In genomic region chr15:102248131-102248811, GRCm38 (mm10) we compare ENCODE assay signal across 7 mouse cellular contexts. TPM values are rescaled to one million over a fixed set of nuclear protein-coding genes. Genes with fewer than 3 reads are reported as not detected.
DNase-seq lines count a peak whose midpoint lies in the region; ATAC-seq lines count a peak whose summit lies in the region.

No protein-coding gene starts in this region.

- H3K27ac ChIP-seq in embryonic facial prominence, embryonic 12.5 days = peak overlapping the region; percentile 99
- H3K27ac ChIP-seq in limb, embryonic 10.5 days = peak overlapping the region; percentile 95
- peak overlapping the region; percentile 100 for H3K27ac ChIP-seq in stomach, embryonic 15.5 days

- DNase-seq in limb, embryonic 10.5 days (ENCODE audit: low spot score) = peak; percentile 80
- no peak for DNase-seq in B cell, adult 2 months
- DNase-seq in frontal cortex, postnatal 14 days (ENCODE audit: low spot score in 2 of 2) = no peak

- ATAC-seq in megakaryocyte, adult 5-6 weeks (ENCODE audit: poor library complexity, severe bottlenecking) = no peak
- peak; percentile 28; the same call in 1 of the 2 replicates for ATAC-seq in embryonic facial prominence, embryonic 12.5 days (ENCODE audit: insufficient number of reproducible peaks, insufficient read depth, low FRiP score, low TSS enrichment)
- no peak for ATAC-seq in stomach, embryonic 15.5 days (ENCODE audit: insufficient read depth, low FRiP score, low read depth)

- WGBS in embryonic facial prominence, embryonic 12.5 days = 2% methylated on average over 8 of the region's 8 CpGs
- WGBS in limb, embryonic 10.5 days = 1% methylated on average over 8 of the region's 8 CpGs
- 9% methylated on average over 8 of the region's 8 CpGs for WGBS in stomach, embryonic 15.5 days

- no peaks in the 10 kb centered on the region for H3K36me3 ChIP-seq in megakaryocyte, embryonic 14.5 days (replicated peaks; ENCODE audit: low read length)
- peaks cover 24% of the 10 kb centered on the region for H3K36me3 ChIP-seq in embryonic facial prominence, embryonic 12.5 days
- H3K36me3 ChIP-seq in limb, embryonic 10.5 days = peaks cover 41% of the 10 kb centered on the region
- H3K36me3 ChIP-seq in stomach, embryonic 15.5 days = no peaks in the 10 kb centered on the region

- peaks cover 60% of the 10 kb centered on the region for H3K4me1 ChIP-seq in megakaryocyte, embryonic 14.5 days
- H3K4me1 ChIP-seq in embryonic facial prominence, embryonic 12.5 days = peaks cover 66% of the 10 kb centered on the region
- H3K4me1 ChIP-seq in limb, embryonic 10.5 days = peaks cover 93% of the 10 kb centered on the region
- H3K4me1 ChIP-seq in stomach, embryonic 15.5 days = peaks cover 48% of the 10 kb centered on the region

- peak overlapping the region; percentile 93 for H3K4me2 ChIP-seq in embryonic facial prominence, embryonic 12.5 days (replicated peaks)
- H3K4me2 ChIP-seq in stomach, embryonic 15.5 days = peak overlapping the region; percentile 92

- no peaks in the 10 kb centered on the region for H3K9me3 ChIP-seq in megakaryocyte, embryonic 14.5 days
- H3K9me3 ChIP-seq in embryonic facial prominence, embryonic 12.5 days = no peaks in the 10 kb centered on the region
- H3K9me3 ChIP-seq in limb, embryonic 10.5 days (replicated peaks) = no peaks in the 10 kb centered on the region
- no peaks in the 10 kb centered on the region for H3K9me3 ChIP-seq in stomach, embryonic 15.5 days

- peaks cover 46% of the 10 kb centered on the region for H3K27me3 ChIP-seq in megakaryocyte, embryonic 14.5 days (replicated peaks)
- no peaks in the 10 kb centered on the region for H3K27me3 ChIP-seq in embryonic facial prominence, embryonic 12.5 days
- H3K27me3 ChIP-seq in limb, embryonic 10.5 days (ENCODE audit: low read depth, poor library complexity, severe bottlenecking) = no peaks in the 10 kb centered on the region
- H3K27me3 ChIP-seq in stomach, embryonic 15.5 days (replicated peaks) = no peaks in the 10 kb centered on the region

- peak overlapping the region; percentile 95 for H3K4me3 ChIP-seq in megakaryocyte, embryonic 14.5 days (replicated peaks)
- peak overlapping the region; percentile 60 for H3K4me3 ChIP-seq in embryonic facial prominence, embryonic 12.5 days
- peak overlapping the region; percentile 86 for H3K4me3 ChIP-seq in limb, embryonic 10.5 days
- H3K4me3 ChIP-seq in stomach, embryonic 15.5 days (replicated peaks) = peak overlapping the region; percentile 64

- H3K9ac ChIP-seq in embryonic facial prominence, embryonic 12.5 days = peak overlapping the region; percentile 64
- peak overlapping the region; percentile 39; the same call in 1 of the 2 replicates for H3K9ac ChIP-seq in stomach, embryonic 15.5 days

RNA-seq across cellular contexts. Expression of gene Rarg, which starts 9.0 kb away (rescaled TPM):
- 68.7 and 69.9 TPM in 2 replicates for polyA plus RNA-seq in megakaryocyte, embryonic 14.5 days (2012; ENCODE audit: insufficient read depth, low replicate concordance)
- 34.6 and 39.9 TPM in 2 replicates for total RNA-seq in megakaryocyte, adult 5-6 weeks (2015)
- 30.8 and 31.9 TPM in 2 replicates for total RNA-seq in megakaryocyte, adult 5-6 weeks (2017)
- 121 and 123 TPM in 2 replicates for polyA plus RNA-seq in embryonic facial prominence, embryonic 12.5 days (2016; fragmentation: Nextera tagmentation; extraction: Ambion mirVana)
- 111 and 148 TPM in 2 replicates for polyA plus RNA-seq in limb, embryonic 10.5 days (2016; fragmentation: Nextera tagmentation; extraction: Ambion mirVana)
- 29.8 and 33.8 TPM in 2 replicates for polyA plus RNA-seq in stomach, embryonic 15.5 days (2015; fragmentation: Nextera tagmentation; extraction: Ambion mirVana)

RNA-seq across cellular contexts. Expression of gene Itgb7, which starts 16.5 kb away (rescaled TPM):
- 1.9 and 19.9 TPM in 2 replicates for polyA plus RNA-seq in megakaryocyte, embryonic 14.5 days (2012; ENCODE audit: insufficient read depth, low replicate concordance)
- total RNA-seq in megakaryocyte, adult 5-6 weeks (2015) = 638 and 660 TPM in 2 replicates
- total RNA-seq in megakaryocyte, adult 5-6 weeks (2017) = 1,192 and 1,305 TPM in 2 replicates
- 1.9 and 2.6 TPM in 2 replicates for polyA plus RNA-seq in embryonic facial prominence, embryonic 12.5 days (2016; fragmentation: Nextera tagmentation; extraction: Ambion mirVana)
- 1.2 and 1.5 TPM in 2 replicates for polyA plus RNA-seq in limb, embryonic 10.5 days (2016; fragmentation: Nextera tagmentation; extraction: Ambion mirVana)
- 9.6 and 12.7 TPM in 2 replicates for polyA plus RNA-seq in stomach, embryonic 15.5 days (2015; fragmentation: Nextera tagmentation; extraction: Ambion mirVana)

RNA-seq across cellular contexts. Expression of gene Gm9918, which starts 22.1 kb away (rescaled TPM):
- polyA plus RNA-seq in megakaryocyte, embryonic 14.5 days (2012; ENCODE audit: insufficient read depth, low replicate concordance) = not detected in 2 replicates
- total RNA-seq in megakaryocyte, adult 5-6 weeks (2015) = not detected in 2 replicates
- not detected in 2 replicates for total RNA-seq in megakaryocyte, adult 5-6 weeks (2017)
- polyA plus RNA-seq in embryonic facial prominence, embryonic 12.5 days (2016; fragmentation: Nextera tagmentation; extraction: Ambion mirVana) = 0.99 and 1.1 TPM in 2 replicates
- polyA plus RNA-seq in limb, embryonic 10.5 days (2016; fragmentation: Nextera tagmentation; extraction: Ambion mirVana) = 1.1 and 1.4 TPM in 2 replicates
- 0.27 and 0.30 TPM in 2 replicates for polyA plus RNA-seq in stomach, embryonic 15.5 days (2015; fragmentation: Nextera tagmentation; extraction: Ambion mirVana)

RNA-seq across cellular contexts. Expression of gene Mfsd5, which starts 31.0 kb away (rescaled TPM):
- 72.6 and 109 TPM in 2 replicates for polyA plus RNA-seq in megakaryocyte, embryonic 14.5 days (2012; ENCODE audit: insufficient read depth, low replicate concordance)
- total RNA-seq in megakaryocyte, adult 5-6 weeks (2015) = 49.8 and 64.3 TPM in 2 replicates
- 34.8 and 35.1 TPM in 2 replicates for total RNA-seq in megakaryocyte, adult 5-6 weeks (2017)
- polyA plus RNA-seq in embryonic facial prominence, embryonic 12.5 days (2016; fragmentation: Nextera tagmentation; extraction: Ambion mirVana) = 57.9 and 60.1 TPM in 2 replicates
- 69.5 and 76.5 TPM in 2 replicates for polyA plus RNA-seq in limb, embryonic 10.5 days (2016; fragmentation: Nextera tagmentation; extraction: Ambion mirVana)
- polyA plus RNA-seq in stomach, embryonic 15.5 days (2015; fragmentation: Nextera tagmentation; extraction: Ambion mirVana) = 66.3 and 66.4 TPM in 2 replicates

RNA-seq across cellular contexts. Expression of gene Csad, which starts 43.7 kb away (rescaled TPM):
- polyA plus RNA-seq in megakaryocyte, embryonic 14.5 days (2012; ENCODE audit: insufficient read depth, low replicate concordance) = 13.8 and 14.5 TPM in 2 replicates
- total RNA-seq in megakaryocyte, adult 5-6 weeks (2015) = 5.6 and 9.3 TPM in 2 replicates
- total RNA-seq in megakaryocyte, adult 5-6 weeks (2017) = 8.6 and 15.4 TPM in 2 replicates
- 82.8 and 91.1 TPM in 2 replicates for polyA plus RNA-seq in embryonic facial prominence, embryonic 12.5 days (2016; fragmentation: Nextera tagmentation; extraction: Ambion mirVana)
- 38.8 and 55.0 TPM in 2 replicates for polyA plus RNA-seq in limb, embryonic 10.5 days (2016; fragmentation: Nextera tagmentation; extraction: Ambion mirVana)
- polyA plus RNA-seq in stomach, embryonic 15.5 days (2015; fragmentation: Nextera tagmentation; extraction: Ambion mirVana) = 63.3 and 64.3 TPM in 2 replicates
